Mouse (Mus musculus) ovary, postnatal 36 days (tissue): Measurements from ENCODE around the gene Ms4a1.
A peak's percentile ranks its signal among the peaks of the same experiment; 100 is the strongest.
"Not testable (repeated sequence)": the region's sequence is repeated elsewhere in the genome, so short reads cannot be mapped to it uniquely, and the experiment has no call there.

Experiments
- DNase-seq: peaks from one replicate; pipeline ENCODE4 v3.0.0; 2022; ENCODE audit warnings: low spot score, mixed read lengths

Ms4a1 gene

GRCm38 (mm10) chr19:11266052-11266845 is at the start of gene Ms4a1:
Gene Ms4a1, minus strand, starts transcription at chr19:11266241.
- DNase-seq: no peak

GRCm38 (mm10) chr19:11314354-11314753 is 48.3 kb upstream of the Ms4a1 start, which contains the start of gene Ms4a14:
Gene Ms4a14, minus strand, starts transcription at chr19:11314454.
- no peak for DNase-seq

- DNase-seq: no peak
Observed at GRCm38 (mm10) chr19:11308888-11309287, 42.8 kb upstream of the Ms4a1 start.

- not testable (repeated sequence) for DNase-seq
Observed at GRCm38 (mm10) chr19:11299529-11299928, 33.5 kb upstream of the Ms4a1 start.

GRCm38 (mm10) chr19:11298939-11299338 is 32.9 kb upstream of the Ms4a1 start:
- no peak for DNase-seq

GRCm38 (mm10) chr19:11293616-11294015 is 27.6 kb upstream of the Ms4a1 start:
- not testable (repeated sequence) for DNase-seq

GRCm38 (mm10) chr19:11292990-11293389 is 26.9 kb upstream of the Ms4a1 start:
- DNase-seq: peak; percentile 14

GRCm38 (mm10) chr19:11283773-11284172 is 17.7 kb upstream of the Ms4a1 start, which contains the start of gene Ms4a5:
Gene Ms4a5, minus strand, starts transcription at chr19:11283873.
- DNase-seq: no peak

- no peak for DNase-seq
Observed at GRCm38 (mm10) chr19:11280223-11280622, 14.2 kb upstream of the Ms4a1 start.

GRCm38 (mm10) chr19:11276431-11276830 is 10.4 kb upstream of the Ms4a1 start:
- DNase-seq: no peak

GRCm38 (mm10) chr19:11266956-11267355 is 915 bp upstream of the Ms4a1 start:
- no peak for DNase-seq

- DNase-seq: no peak
Observed at GRCm38 (mm10) chr19:11264602-11265185, 1.3 kb downstream of the Ms4a1 start.

GRCm38 (mm10) chr19:11263549-11263948 is 2.5 kb downstream of the Ms4a1 start:
- DNase-seq: no peak

GRCm38 (mm10) chr19:11262932-11263331 is 3.1 kb downstream of the Ms4a1 start:
- DNase-seq: not testable (repeated sequence)

GRCm38 (mm10) chr19:11261522-11261921 is 4.5 kb downstream of the Ms4a1 start:
- no peak for DNase-seq

- DNase-seq: no peak
Observed at GRCm38 (mm10) chr19:11244230-11244629, 21.8 kb downstream of the Ms4a1 start.

- no peak for DNase-seq
Observed at GRCm38 (mm10) chr19:11242560-11242959, 23.5 kb downstream of the Ms4a1 start.

- DNase-seq: no peak
Observed at GRCm38 (mm10) chr19:11235820-11236219, 30.2 kb downstream of the Ms4a1 start.

- DNase-seq: no peak
Observed at GRCm38 (mm10) chr19:11234921-11235735, 30.9 kb downstream of the Ms4a1 start.

GRCm38 (mm10) chr19:11234244-11234643 is 31.8 kb downstream of the Ms4a1 start:
- no peak for DNase-seq

- no peak for DNase-seq
Observed at GRCm38 (mm10) chr19:11232348-11232747, 33.7 kb downstream of the Ms4a1 start, which contains the start of gene Ms4a12. Gene Ms4a12, minus strand, starts transcription at chr19:11232448.
